Mouse (Mus musculus): ENCODE measurements around the gene Zbtb42.

The Zbtb42 gene

DNA sequence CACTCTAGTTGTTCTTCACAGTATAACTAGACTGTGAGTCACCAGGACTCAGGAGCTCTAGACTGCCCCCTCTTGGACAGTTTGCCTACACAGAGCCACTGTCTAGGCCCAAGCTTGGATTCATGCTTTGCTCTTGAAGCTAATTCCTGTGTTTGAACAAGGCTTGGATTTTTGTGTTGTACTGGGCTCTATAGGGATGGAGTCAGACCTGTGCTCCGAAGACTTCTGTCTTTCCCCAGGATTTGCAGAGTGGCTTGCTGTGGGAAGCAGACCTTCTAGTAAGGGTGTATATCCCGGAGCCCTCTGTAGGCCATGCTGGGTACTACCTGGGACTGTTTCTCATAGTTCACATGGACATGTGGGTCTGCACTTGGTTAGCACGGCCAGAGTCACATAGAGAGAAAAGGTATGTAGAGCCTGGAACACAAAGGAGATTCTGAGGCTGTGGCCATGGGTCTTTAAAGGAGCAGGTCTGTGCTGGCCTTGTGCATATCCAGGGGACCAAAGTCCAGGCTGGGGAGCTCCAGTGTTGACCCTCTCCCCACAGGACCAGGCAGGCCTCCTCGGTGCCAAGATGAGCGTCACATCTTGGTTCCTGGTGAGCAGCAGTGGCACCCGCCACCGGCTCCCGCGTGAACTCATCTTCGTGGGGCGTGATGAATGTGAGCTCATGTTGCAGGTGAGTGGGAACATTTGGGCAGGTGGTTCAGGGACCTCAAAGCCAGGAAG, 45.6 kb downstream of the Zbtb42 start:
- peak in 1 of 2 experiments; percentile 82 for DNase-seq (ENCODE audit: low spot score in 2 of 2)

DNA sequence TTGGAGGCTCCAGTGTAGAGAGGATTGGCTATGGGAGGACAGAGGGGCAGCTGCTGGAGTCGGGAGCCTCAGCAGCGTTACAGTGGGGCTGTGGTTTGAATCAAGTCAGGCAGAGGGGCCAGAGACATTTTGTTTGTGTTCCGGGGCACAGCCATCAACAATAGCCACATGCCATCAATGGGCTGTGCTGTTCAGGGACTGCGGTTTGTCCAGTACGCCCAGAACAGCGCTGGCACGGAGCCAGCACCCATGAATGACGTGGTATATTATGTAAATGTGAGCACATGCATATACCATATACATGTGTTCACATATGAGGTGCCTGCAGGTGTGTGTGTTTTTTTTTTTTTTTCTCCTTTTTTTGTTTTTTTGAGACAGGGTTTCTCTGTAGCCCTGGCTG, 49.2 kb downstream of the Zbtb42 start:
- no peak for DNase-seq (ENCODE audit: low spot score in 2 of 2)

DNA sequence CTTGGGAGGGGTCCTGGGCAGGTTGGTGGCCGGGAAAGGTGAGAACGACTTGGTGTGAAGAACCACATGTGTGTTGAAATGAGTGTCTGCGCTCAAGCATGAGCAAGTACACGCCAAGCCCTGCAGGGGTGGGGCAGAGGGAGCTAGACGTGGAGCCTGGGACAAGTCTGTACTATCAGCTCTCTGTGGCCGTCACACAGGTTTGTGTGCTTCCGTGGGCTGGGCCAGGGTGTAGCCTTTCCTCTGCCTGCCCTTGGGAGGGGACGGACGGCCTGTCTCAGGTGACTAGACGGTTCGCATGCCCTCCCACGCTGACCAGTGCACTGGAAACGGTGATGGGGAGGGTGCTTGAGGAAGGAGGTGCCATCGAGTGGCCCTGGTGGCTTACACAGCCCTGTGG, 52.2 kb downstream of the Zbtb42 start:
- no peak for DNase-seq (ENCODE audit: low spot score in 2 of 2)

Measured in cerebellum, postnatal 4 days (tissue).